Comparison of ENCODE assay signal across 11 mouse cellular contexts in genomic region chr15:78799029-78799428, GRCm38 (mm10). TPM values are rescaled to one million over a fixed set of nuclear protein-coding genes. Genes with fewer than 3 reads are reported as not detected.
DNase-seq lines count a peak whose midpoint lies in the region; ATAC-seq and TF ChIP-seq lines count a peak whose summit lies in the region.
"Had no signal": no experiment of that assay in that cellular context is flagged by ENCODE, and none has a peak within 500 bp of the region (broad histone marks: within the 10 kb centered on the region; RNA-seq: fewer than 3 reads in every experiment).

No protein-coding gene starts in this region.

- H3K4me3 ChIP-seq in heart, adult 2 months: peak overlapping the region; percentile 36
- H3K4me3 ChIP-seq in heart, embryonic 11.5 days (ENCODE audit: low read depth, low read length): no peak overlapping the region
- H3K4me3 ChIP-seq in midbrain, embryonic 15.5 days: no peak overlapping the region
- H3K4me3 ChIP-seq in midbrain, embryonic 10.5 days: no peak overlapping the region
- H3K4me3 ChIP-seq in forebrain, postnatal 0 days (ENCODE audit: low read depth, low read length): no peak overlapping the region
- H3K4me3 ChIP-seq: liver, embryonic 13.5 days had no signal

- ATAC-seq in heart, embryonic 11.5 days (replicated peaks; ENCODE audit: insufficient number of reproducible peaks, low FRiP score, low TSS enrichment): no peak
- no peak for ATAC-seq in midbrain, embryonic 15.5 days (replicated peaks)
- peak; percentile 40 for ATAC-seq in forebrain, postnatal 0 days

- TF ChIP-seq CTCF in heart, adult 2 months (IDR thresholded peaks at IDR 0.05): no peak
- no peak for TF ChIP-seq CTCF in forebrain, postnatal 0 days (IDR thresholded peaks at IDR 0.05; ENCODE audit: low read depth)

- H3K79me2 ChIP-seq in heart, adult 2 months (replicated peaks; ENCODE audit: control insufficient read depth, insufficient read depth, low read length): no peaks in the 10 kb centered on the region; the same call in 1 of the 2 replicates

- WGBS in heart, adult 2 months: 33% methylated on average over 21 of the region's 21 CpGs
- 56% methylated on average over 21 of the region's 21 CpGs for WGBS in heart, embryonic 11.5 days (ENCODE audit: insufficient replicate concordance)
- WGBS in midbrain, embryonic 15.5 days: 39% methylated on average over 21 of the region's 21 CpGs
- WGBS in midbrain, embryonic 10.5 days: 52% methylated on average over 21 of the region's 21 CpGs
- WGBS in forebrain, postnatal 0 days: 36% methylated on average over 21 of the region's 21 CpGs

- intact Hi-C loops in heart, adult 2 months (cut with DNase I): no loop called here

- TF ChIP-seq EP300 in heart, adult 2 months (IDR thresholded peaks at IDR 0.05; ENCODE audit: insufficient read depth, low read depth, low read length): no peak

- peaks cover 2% of the 10 kb centered on the region for H3K36me3 ChIP-seq in heart, adult 2 months (ENCODE audit: control insufficient read depth, insufficient read depth, low read length)
- H3K36me3 ChIP-seq in heart, embryonic 11.5 days (ENCODE audit: control insufficient read depth, insufficient read depth, low read length): no peaks in the 10 kb centered on the region
- no peaks in the 10 kb centered on the region for H3K36me3 ChIP-seq in midbrain, embryonic 15.5 days (replicated peaks)
- H3K36me3 ChIP-seq in midbrain, embryonic 10.5 days: no peaks in the 10 kb centered on the region
- H3K36me3 ChIP-seq in forebrain, postnatal 0 days (ENCODE audit: insufficient read depth): no peaks in the 10 kb centered on the region
- H3K36me3 ChIP-seq: liver, embryonic 13.5 days had no signal

- H3K4me1 ChIP-seq in heart, adult 2 months (ENCODE audit: control insufficient read depth, insufficient read depth, low read length): peaks cover 18% of the 10 kb centered on the region
- H3K4me1 ChIP-seq in heart, embryonic 11.5 days (ENCODE audit: control insufficient read depth, insufficient read depth, low read length): peaks cover 24% of the 10 kb centered on the region
- peaks cover 28% of the 10 kb centered on the region for H3K4me1 ChIP-seq in midbrain, embryonic 15.5 days
- peaks cover 56% of the 10 kb centered on the region for H3K4me1 ChIP-seq in midbrain, embryonic 10.5 days
- peaks cover 5% of the 10 kb centered on the region; the same call in 1 of the 2 replicates for H3K4me1 ChIP-seq in forebrain, postnatal 0 days (ENCODE audit: insufficient read depth)

- peak in 1 of 2 experiments; percentile 48 for DNase-seq in heart, adult 2 months
- DNase-seq in midbrain, embryonic 10.5 days (ENCODE audit: low spot score): no peak
- peak; percentile 63 for DNase-seq in forebrain, postnatal 0 days
- DNase-seq in right cerebral cortex, postnatal 25 days: peak; percentile 43
- no peak for DNase-seq in thymus, postnatal 14 days
- no peak for DNase-seq in ovary, postnatal 14 days (ENCODE audit: low spot score)
- DNase-seq: liver, embryonic 13.5 days; spleen, adult 18-20 months had no signal

- no peaks in the 10 kb centered on the region for H3K9me3 ChIP-seq in heart, embryonic 11.5 days (replicated peaks; ENCODE audit: control insufficient read depth, low read length)
- no peaks in the 10 kb centered on the region for H3K9me3 ChIP-seq in midbrain, embryonic 15.5 days
- no peaks in the 10 kb centered on the region for H3K9me3 ChIP-seq in midbrain, embryonic 10.5 days (replicated peaks)
- H3K9me3 ChIP-seq in forebrain, postnatal 0 days (ENCODE audit: low read length): no peaks in the 10 kb centered on the region
- H3K9me3 ChIP-seq: liver, embryonic 13.5 days had no signal

- no peak for TF ChIP-seq POLR2A in heart, adult 2 months (IDR thresholded peaks at IDR 0.05; ENCODE audit: insufficient read depth, low read depth, low read length)

- H3K27me3 ChIP-seq in heart, adult 2 months (ENCODE audit: control insufficient read depth, insufficient read depth, low read length): no peaks in the 10 kb centered on the region
- peaks cover 32% of the 10 kb centered on the region for H3K27me3 ChIP-seq in heart, embryonic 11.5 days (ENCODE audit: control insufficient read depth, insufficient read depth, low read length)
- H3K27me3 ChIP-seq in midbrain, embryonic 15.5 days (replicated peaks): peaks cover 32% of the 10 kb centered on the region
- peaks cover 84% of the 10 kb centered on the region for H3K27me3 ChIP-seq in midbrain, embryonic 10.5 days (ENCODE audit: low read depth, poor library complexity, severe bottlenecking)
- H3K27me3 ChIP-seq in forebrain, postnatal 0 days (ENCODE audit: insufficient read depth, low read length): peaks cover 12% of the 10 kb centered on the region; the same call in 1 of the 2 replicates

- no peak overlapping the region for H3K4me2 ChIP-seq in heart, embryonic 11.5 days
- peak overlapping the region; percentile 29; the same call in 1 of the 2 replicates for H3K4me2 ChIP-seq in midbrain, embryonic 15.5 days
- H3K4me2 ChIP-seq in forebrain, postnatal 0 days (ENCODE audit: low read depth): peak overlapping the region; percentile 26; the same call in 1 of the 2 replicates
- H3K4me2 ChIP-seq: liver, embryonic 13.5 days had no signal

- H3K9ac ChIP-seq in heart, adult 2 months (ENCODE audit: low read depth, low read length): peak overlapping the region; percentile 46
- no peak overlapping the region for H3K9ac ChIP-seq in heart, embryonic 11.5 days (ENCODE audit: low read depth, low read length)
- no peak overlapping the region for H3K9ac ChIP-seq in midbrain, embryonic 15.5 days
- H3K9ac ChIP-seq in forebrain, postnatal 0 days: no peak overlapping the region
- H3K9ac ChIP-seq: liver, embryonic 13.5 days had no signal

- peak overlapping the region; percentile 45 for H3K27ac ChIP-seq in heart, adult 2 months
- H3K27ac ChIP-seq in heart, embryonic 11.5 days (ENCODE audit: low read depth, low read length): no peak overlapping the region
- no peak overlapping the region for H3K27ac ChIP-seq in midbrain, embryonic 15.5 days
- H3K27ac ChIP-seq in midbrain, embryonic 10.5 days (replicated peaks): no peak overlapping the region
- H3K27ac ChIP-seq in forebrain, postnatal 0 days (ENCODE audit: low read depth, low read length): no peak overlapping the region
- H3K27ac ChIP-seq: liver, embryonic 13.5 days had no signal

RNA-seq across cellular contexts. Expression of gene Card10, which starts 3.8 kb away (rescaled TPM):
- 10 to 100 TPM; 15.0 to 17.0 TPM for total RNA-seq in heart, adult 2 months (2021)
- 22.3 and 28.5 TPM in 2 replicates for polyA plus RNA-seq in heart, adult 2 months (2012; rRNA removed)
- 3.7 and 4.2 TPM in 2 replicates for polyA plus RNA-seq in heart, embryonic 11.5 days (2014; fragmentation: Nextera tagmentation; extraction: Ambion mirVana)
- 2.1 and 2.3 TPM in 2 replicates for polyA plus RNA-seq in midbrain, embryonic 15.5 days (2015; fragmentation: Nextera tagmentation; extraction: Ambion mirVana)
- 2.6 TPM in 2 replicates for polyA plus RNA-seq in midbrain, embryonic 10.5 days (2016; fragmentation: Nextera tagmentation; extraction: Ambion mirVana)
- 0.57 and 0.77 TPM in 2 replicates for total RNA-seq in forebrain, postnatal 0 days (2014; rRNA removed)
- 1.2 and 1.7 TPM in 2 replicates for polyA plus RNA-seq in forebrain, postnatal 0 days (2015; fragmentation: Nextera tagmentation; extraction: Ambion mirVana)
- total RNA-seq: MEL had no signal

RNA-seq across cellular contexts. Expression of gene Mfng, which starts 25.8 kb away (rescaled TPM):
- total RNA-seq in heart, adult 2 months (2021): 10 to 100 TPM; 11.1 to 11.6 TPM
- 15.0 and 19.1 TPM in 2 replicates for polyA plus RNA-seq in heart, adult 2 months (2012; rRNA removed)
- polyA plus RNA-seq in heart, embryonic 11.5 days (2014; fragmentation: Nextera tagmentation; extraction: Ambion mirVana): 3.0 and 3.7 TPM in 2 replicates
- polyA plus RNA-seq in midbrain, embryonic 15.5 days (2015; fragmentation: Nextera tagmentation; extraction: Ambion mirVana): 27.1 and 30.1 TPM in 2 replicates
- 81.5 and 121 TPM in 2 replicates for polyA plus RNA-seq in midbrain, embryonic 10.5 days (2016; fragmentation: Nextera tagmentation; extraction: Ambion mirVana)
- 6.4 and 11.4 TPM in 2 replicates for total RNA-seq in forebrain, postnatal 0 days (2014; rRNA removed)
- 16.0 and 16.8 TPM in 2 replicates for polyA plus RNA-seq in forebrain, postnatal 0 days (2015; fragmentation: Nextera tagmentation; extraction: Ambion mirVana)

RNA-seq across cellular contexts. Expression of gene Cdc42ep1, which starts 43.4 kb away (rescaled TPM):
- 10 to 100 TPM; 30.8 to 37.1 TPM for total RNA-seq in heart, adult 2 months (2021)
- 62.3 and 71.8 TPM in 2 replicates for polyA plus RNA-seq in heart, adult 2 months (2012; rRNA removed)
- 24.1 and 29.7 TPM in 2 replicates for polyA plus RNA-seq in heart, embryonic 11.5 days (2014; fragmentation: Nextera tagmentation; extraction: Ambion mirVana)
- 13.1 and 15.7 TPM in 2 replicates for polyA plus RNA-seq in midbrain, embryonic 15.5 days (2015; fragmentation: Nextera tagmentation; extraction: Ambion mirVana)
- polyA plus RNA-seq in midbrain, embryonic 10.5 days (2016; fragmentation: Nextera tagmentation; extraction: Ambion mirVana): 12.9 and 14.3 TPM in 2 replicates
- 8.3 and 8.6 TPM in 2 replicates for total RNA-seq in forebrain, postnatal 0 days (2014; rRNA removed)
- polyA plus RNA-seq in forebrain, postnatal 0 days (2015; fragmentation: Nextera tagmentation; extraction: Ambion mirVana): 10.6 and 13.5 TPM in 2 replicates

RNA-seq across cellular contexts. Expression of gene Lgals2, which starts 56.3 kb away (rescaled TPM):
- not detected for total RNA-seq in heart, adult 2 months (2021)
- polyA plus RNA-seq in heart, adult 2 months (2012; rRNA removed): 0.59 and 1.5 TPM in 2 replicates
- polyA plus RNA-seq in heart, embryonic 11.5 days (2014; fragmentation: Nextera tagmentation; extraction: Ambion mirVana): 0.49 TPM in 1 of 2 replicates, not detected in the other
- 0.31 TPM in 1 of 2 replicates, not detected in the other for polyA plus RNA-seq in midbrain, embryonic 15.5 days (2015; fragmentation: Nextera tagmentation; extraction: Ambion mirVana)
- polyA plus RNA-seq in midbrain, embryonic 10.5 days (2016; fragmentation: Nextera tagmentation; extraction: Ambion mirVana): not detected in 2 replicates
- not detected in 2 replicates for total RNA-seq in forebrain, postnatal 0 days (2014; rRNA removed)
- 0.52 TPM in 1 of 2 replicates, not detected in the other for polyA plus RNA-seq in forebrain, postnatal 0 days (2015; fragmentation: Nextera tagmentation; extraction: Ambion mirVana)
- total RNA-seq: MEL had no signal

Comparison
In these comparisons a context has a peak if more than half of its experiments do, and no peak if none do; other contexts are left out.
1. DNase-seq: peak in forebrain, postnatal 0 days (single experiment) and right cerebral cortex, postnatal 25 days (single experiment); none in midbrain, embryonic 10.5 days (single experiment), thymus, postnatal 14 days (single experiment) and ovary, postnatal 14 days (single experiment).